Mouse (Mus musculus): ENCODE measurements around the gene Washc2.
"Not testable (repeated sequence)": the region's sequence is repeated elsewhere in the genome, so short reads cannot be mapped to it uniquely, and the experiment has no call there.

The Washc2 gene

GRCm38 (mm10) chr6:116207729-116208534, at the start of gene Washc2:
Gene Washc2, plus strand, starts transcription at chr6:116208038.
- DNase-seq (ENCODE audit: low read depth, low spot score): peak; percentile 92

DNA sequence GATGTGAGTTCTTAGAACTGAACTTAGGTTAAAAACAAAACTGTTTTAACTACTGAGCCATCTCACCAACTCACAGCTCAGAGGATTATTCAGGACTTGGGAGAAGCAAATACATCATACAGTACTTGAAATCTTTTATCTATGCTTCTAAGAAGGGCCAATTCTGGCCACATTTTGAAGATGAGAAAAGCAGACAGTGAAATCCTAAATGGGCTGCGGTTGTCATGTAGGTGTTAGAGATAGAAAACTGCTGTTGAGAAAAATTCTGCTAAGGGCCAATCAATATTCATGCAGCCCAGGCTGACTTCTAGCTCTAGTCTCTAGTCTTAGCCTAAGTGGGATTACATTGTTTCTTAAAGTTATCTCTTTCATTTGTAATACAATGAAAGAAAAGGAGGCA, 41.5 kb upstream of the Washc2 start:
- no peak for DNase-seq (ENCODE audit: low read depth, low spot score)

- DNase-seq (ENCODE audit: low read depth, low spot score): not testable (repeated sequence)
Observed at GRCm38 (mm10) chr6:116173511-116174099, 34.2 kb upstream of the Washc2 start.

GRCm38 (mm10) chr6:116178376-116178775, 29.5 kb upstream of the Washc2 start:
- DNase-seq (ENCODE audit: low read depth, low spot score): no peak

DNA sequence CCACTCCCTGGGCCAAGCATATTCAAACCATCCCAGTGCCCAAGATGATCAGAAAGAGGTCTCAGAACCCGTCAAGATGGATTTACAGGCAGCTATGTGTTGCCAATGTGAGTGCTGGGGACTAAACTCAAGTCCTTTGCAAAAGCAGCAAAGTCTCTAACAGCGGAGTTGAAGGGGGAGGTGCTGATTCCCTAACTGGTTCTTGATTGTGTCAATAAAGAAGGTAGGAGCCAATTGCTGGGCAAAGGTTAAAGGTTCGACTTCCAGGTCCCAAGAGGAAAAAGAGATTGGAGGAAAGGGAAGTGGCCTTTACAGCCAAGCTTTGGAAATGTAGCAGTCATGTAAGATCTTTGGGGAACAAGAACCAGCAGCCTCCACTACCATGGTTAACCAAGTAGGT, 27.1 kb upstream of the Washc2 start:
- DNase-seq (ENCODE audit: low read depth, low spot score): no peak

DNA sequence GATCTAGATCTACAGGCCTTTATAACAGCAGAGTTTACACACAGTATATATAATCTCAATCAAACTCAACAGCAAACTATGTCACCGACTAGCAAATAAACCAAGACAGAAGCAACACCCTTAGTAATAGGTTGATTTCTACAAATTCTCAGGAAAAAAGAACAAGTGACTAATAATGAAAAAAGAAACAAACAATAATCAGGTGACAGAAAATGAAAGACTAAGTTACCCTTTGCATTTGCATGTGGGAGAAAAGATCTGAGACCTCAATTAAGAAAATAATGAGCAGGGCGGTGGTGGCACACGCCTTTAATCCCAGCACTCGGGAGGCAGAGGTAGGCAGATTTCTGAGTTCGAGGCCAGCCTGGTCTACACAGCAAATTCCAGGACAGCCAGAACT, 24.3 kb upstream of the Washc2 start:
- no peak for DNase-seq (ENCODE audit: low read depth, low spot score)

DNA sequence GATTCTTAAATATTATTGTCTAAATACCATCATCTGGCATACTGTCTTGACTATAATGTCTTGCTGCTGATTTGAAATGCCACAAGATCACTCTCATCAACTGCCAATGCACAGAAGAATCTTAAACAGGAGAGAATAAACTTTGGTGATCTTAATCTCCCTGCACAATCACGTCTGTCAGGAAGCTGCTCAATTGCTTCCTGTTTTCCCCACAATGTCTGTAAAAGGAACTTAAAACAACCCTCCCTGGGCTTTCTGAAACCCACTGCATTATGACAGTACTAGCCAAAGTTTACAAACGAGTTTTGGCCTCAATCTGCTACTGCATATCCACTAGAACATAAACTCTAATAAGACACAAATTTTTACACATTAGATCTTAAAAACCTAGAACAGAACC, 21.4 kb upstream of the Washc2 start:
- DNase-seq (ENCODE audit: low read depth, low spot score): no peak

DNA sequence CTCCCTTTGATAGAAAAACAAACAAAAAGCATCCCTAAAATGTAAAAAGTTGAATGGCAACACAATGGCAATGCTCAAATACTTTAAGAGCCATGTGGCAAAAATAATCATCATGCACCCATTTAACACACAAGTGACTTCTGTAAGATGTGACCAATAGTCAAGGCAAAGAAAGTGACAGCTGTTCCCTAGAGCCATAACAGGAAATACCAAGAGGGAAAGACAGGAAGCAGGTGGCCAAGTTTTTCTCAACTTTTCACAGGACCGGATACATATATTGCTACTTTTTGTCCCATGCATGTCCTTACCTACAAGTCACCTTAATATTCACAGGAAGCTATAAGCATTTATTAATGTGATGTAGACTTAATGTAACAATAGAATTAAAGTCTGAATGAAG, 18.4 kb upstream of the Washc2 start:
- DNase-seq (ENCODE audit: low read depth, low spot score): no peak

GRCm38 (mm10) chr6:116192809-116193311, 15.0 kb upstream of the Washc2 start:
- no peak for DNase-seq (ENCODE audit: low read depth, low spot score)

DNA sequence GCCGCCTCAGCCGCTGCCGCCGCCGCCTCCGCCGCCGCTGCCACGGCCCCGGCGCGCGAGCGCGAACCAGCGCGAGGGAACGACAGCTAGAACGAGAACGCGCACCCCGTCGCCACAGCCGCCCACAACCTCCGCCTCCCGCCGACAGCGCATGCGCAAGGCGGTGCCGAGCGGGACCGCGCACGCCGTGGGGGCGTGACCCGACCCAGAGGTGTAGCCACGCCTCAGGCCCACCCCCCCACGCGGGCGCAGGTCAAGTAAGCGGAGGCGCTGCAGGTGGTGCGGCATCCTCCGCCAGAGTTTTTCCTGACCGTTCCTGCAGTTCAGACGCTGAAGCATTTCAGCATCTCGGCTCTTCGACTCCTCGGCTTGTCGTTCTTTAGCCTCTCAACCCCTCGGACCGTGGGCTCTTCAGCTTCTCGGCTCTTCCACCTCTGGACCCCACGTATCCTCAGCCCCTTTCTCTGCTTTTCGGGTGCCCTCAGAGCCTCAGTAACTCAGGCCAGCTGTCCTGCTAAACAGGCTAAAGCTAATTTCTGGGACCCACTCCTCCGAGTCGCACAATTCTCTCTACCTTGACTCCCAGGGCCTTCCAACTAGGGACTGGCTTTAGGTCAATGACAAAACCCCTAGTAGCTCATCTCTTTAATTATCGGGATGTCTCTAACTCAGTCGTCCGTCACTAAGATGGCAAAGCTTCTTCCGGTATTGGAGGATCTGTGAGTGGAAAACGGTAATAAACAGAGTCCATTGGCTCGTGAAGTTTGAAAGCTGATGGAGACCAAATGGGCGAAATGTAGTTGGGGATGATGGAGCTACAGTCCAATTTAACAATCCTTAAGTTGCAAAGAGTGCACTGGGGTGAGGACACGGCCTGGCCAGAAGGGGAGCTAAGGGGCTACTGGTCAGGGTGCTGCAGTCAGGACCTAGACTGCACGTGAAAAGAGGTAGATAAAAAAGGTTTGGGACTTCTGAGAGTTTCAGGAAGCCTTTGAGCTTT, 14.1 kb upstream of the Washc2 start, which contains the start of gene Tmcc1:
Gene Tmcc1, minus strand, starts transcription at position 93 of the 1,000 bp plus-strand sequence.
- peak; percentile 96 for DNase-seq (ENCODE audit: low read depth, low spot score)

- no peak for DNase-seq (ENCODE audit: low read depth, low spot score)
Observed at GRCm38 (mm10) chr6:116195811-116196210, 12.0 kb upstream of the Washc2 start.

GRCm38 (mm10) chr6:116198173-116198572, 9.7 kb upstream of the Washc2 start:
- no peak for DNase-seq (ENCODE audit: low read depth, low spot score)

- DNase-seq (ENCODE audit: low read depth, low spot score): no peak
Observed at GRCm38 (mm10) chr6:116199682-116200081, 8.2 kb upstream of the Washc2 start.

- no peak for DNase-seq (ENCODE audit: low read depth, low spot score)
Observed at GRCm38 (mm10) chr6:116227767-116228166, 19.9 kb downstream of the Washc2 start.

DNA sequence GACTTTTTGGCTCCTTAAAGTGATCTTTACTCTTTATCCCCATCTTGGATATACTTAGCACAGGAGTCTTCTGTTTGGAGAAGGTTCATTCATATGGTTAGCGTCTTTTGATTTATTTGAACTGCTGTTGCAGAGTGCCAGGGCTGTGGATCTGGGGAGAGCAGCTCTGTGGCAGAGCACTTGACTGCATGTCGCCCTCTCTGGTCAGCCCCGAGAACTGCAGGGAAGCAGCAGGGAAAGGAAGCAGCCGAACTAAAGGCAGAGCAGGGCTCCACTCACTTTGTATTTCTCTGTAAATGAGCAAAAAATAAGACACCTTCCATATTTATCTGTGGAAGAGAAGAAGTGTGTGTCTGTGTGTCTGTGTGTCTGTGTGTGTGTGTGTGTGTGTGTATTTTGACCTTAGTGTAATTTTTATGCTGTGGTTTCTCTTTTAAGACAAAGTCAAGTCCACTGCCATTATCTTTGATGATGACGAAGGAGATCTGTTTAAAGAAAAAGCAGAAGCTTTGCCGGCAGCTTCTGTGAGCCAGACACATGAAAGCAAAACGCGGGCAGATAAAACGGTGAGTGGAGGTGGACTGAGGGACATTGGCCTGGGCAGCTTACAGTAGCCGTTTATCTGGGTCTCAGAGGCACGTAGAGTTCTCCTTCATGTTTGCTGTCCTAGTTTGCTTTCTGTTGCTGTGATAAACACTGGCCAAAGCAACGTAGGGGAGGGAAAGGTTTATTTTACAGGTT, 21.1 kb downstream of the Washc2 start:
- DNase-seq (ENCODE audit: low read depth, low spot score): peak; percentile 32

GRCm38 (mm10) chr6:116234821-116235220, 27.0 kb downstream of the Washc2 start:
- DNase-seq (ENCODE audit: low read depth, low spot score): not testable (repeated sequence)

DNA sequence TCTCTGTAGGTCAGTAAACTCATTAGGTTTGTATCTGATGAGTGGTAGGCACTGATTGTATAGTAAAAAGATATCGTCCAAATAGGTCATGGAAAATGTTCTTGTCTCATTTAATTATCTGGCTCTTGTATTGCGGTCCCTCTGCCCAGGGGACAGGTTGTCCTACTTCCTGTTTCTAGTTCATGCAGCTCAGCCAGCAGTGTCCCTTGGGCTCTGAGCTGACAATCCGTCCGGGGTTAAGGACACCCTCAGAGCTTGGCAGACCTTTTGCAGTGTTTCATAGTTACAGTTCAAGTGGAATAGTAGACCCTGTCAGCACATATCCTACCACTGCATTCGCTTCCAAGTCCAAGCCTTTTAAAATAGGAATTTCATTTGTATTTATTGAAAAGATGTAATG, 27.5 kb downstream of the Washc2 start:
- no peak for DNase-seq (ENCODE audit: low read depth, low spot score)

DNA sequence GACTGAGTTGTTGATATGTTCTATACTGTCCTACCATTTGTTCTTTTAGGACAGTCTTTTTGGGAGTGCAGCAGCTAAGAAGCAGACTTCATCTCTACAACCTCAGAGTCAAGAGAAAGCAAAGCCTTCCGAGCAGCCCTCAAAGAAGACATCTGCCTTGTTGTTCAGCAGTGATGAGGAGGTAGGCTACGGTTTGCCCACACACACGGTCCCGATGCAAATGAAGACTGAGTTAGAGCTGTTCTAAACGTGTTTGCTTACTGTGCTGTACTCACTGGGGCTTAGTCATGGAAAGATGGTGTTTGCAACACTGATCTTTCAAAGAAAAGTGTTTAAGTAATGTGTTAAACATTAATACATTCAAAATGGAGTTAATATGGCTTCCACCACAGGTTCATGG, 30.2 kb downstream of the Washc2 start:
- DNase-seq (ENCODE audit: low read depth, low spot score): no peak

GRCm38 (mm10) chr6:116240371-116240770, 32.5 kb downstream of the Washc2 start:
- no peak for DNase-seq (ENCODE audit: low read depth, low spot score)

- DNase-seq (ENCODE audit: low read depth, low spot score): no peak
Observed at GRCm38 (mm10) chr6:116259649-116260048, 51.8 kb downstream of the Washc2 start.

- DNase-seq (ENCODE audit: low read depth, low spot score): no peak
Observed at GRCm38 (mm10) chr6:116260481-116260880, 52.6 kb downstream of the Washc2 start.

Measured in retina, postnatal 7 days (tissue).